Mouse (Mus musculus): ENCODE measurements around the gene Camta1. TPM values are rescaled to one million over a fixed set of nuclear protein-coding genes. Genes with fewer than 3 reads are reported as not detected.
A peak's percentile ranks its signal among the peaks of the same experiment; 100 is the strongest.

Camta1 gene
- polyA plus RNA-seq, 1 experiment from 2014 or later: 115 TPM

DNA sequence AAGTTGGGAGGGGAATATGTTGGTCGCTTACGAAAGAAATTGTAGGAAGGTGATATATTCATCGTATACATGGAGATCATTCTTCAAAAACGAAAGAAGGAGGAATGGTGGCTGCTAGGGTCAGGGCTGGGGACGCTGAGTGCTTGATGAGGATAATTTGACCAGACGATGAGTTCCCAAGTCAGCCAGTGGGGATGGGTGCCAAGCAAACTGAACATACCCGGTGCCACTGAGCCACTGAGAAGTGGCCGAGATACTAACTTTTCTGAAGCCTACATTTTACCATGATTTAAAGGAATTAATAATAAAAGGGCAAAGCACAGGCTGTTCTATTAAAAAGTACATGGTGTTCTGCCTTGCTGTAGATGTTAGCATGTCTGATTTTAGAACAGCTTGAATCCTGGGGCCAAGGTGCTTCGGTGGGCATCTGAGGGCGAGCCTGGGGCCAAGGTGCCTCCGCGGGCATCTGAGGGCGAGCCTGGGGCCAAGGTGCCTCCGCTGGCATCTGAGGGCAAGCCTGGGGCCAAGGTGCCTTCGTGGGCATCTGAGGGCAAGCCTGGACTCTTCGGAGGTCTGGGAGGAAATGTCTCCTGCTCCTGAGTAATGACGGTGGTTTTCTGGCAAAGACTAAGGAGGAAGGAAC is 40.5 kb upstream of the Camta1 start:
- DNase-seq (ENCODE audit: low spot score) (no peak), ATAC-seq (replicated peaks; ENCODE audit: low FRiP score, low read depth) (no peak)
- 76% methylated on average over 17 of the region's 17 CpGs for WGBS
- H3K4me1 ChIP-seq (replicated peaks; ENCODE audit: insufficient read depth, low read length): 0 out of 2 replicates have a peak, but pooled peaks cover 3% of the 10 kb centered on the region
- H3K9ac ChIP-seq (ENCODE audit: low read depth, low read length): no peak overlapping the region
- H3K36me3 ChIP-seq (ENCODE audit: insufficient read depth, low read length): no peaks in the 10 kb centered on the region
- no peak overlapping the region for H3K27ac ChIP-seq
- no peak for TF ChIP-seq CTCF (IDR thresholded peaks at IDR 0.05; ENCODE audit: low read depth)
- no peaks in the 10 kb centered on the region for H3K27me3 ChIP-seq (ENCODE audit: insufficient read depth, low read length)
- no peaks in the 10 kb centered on the region for H3K9me3 ChIP-seq (replicated peaks; ENCODE audit: low read length)
- no peak overlapping the region for H3K4me3 ChIP-seq (replicated peaks; ENCODE audit: low read depth, low read length)
- no peak overlapping the region for H3K4me2 ChIP-seq (ENCODE audit: low read length)

DNA sequence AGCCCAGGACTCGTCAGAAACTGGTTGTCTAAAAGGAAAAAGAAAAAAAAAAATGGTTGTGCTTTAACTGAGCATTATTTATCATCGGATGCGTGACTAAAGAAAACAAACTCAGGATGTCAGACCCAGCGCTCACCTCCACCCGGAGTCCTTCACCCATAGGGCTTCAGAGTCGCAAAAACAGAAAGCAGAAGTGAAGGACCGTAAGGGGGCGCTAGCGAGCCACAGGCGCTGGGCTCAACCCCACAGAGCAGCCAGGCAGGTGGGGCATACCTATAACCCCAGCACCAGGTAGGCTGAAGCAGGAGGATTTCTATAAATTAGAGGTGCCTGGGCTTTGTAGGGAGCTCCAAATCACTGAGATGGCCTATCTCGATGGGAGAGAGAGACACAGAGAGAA is 39.7 kb upstream of the Camta1 start:
- TF ChIP-seq CTCF (IDR thresholded peaks at IDR 0.05; ENCODE audit: low read depth): peak; percentile 37; the same call in 1 of the 2 replicates
- Histone ChIP-seq H3K27me3 (ENCODE audit: insufficient read depth, low read length) (no peaks in the 10 kb centered on the region), H3K4me2 (ENCODE audit: low read length) (no peak overlapping the region), H3K9ac (ENCODE audit: low read depth, low read length) (no peak overlapping the region), H3K27ac (no peak overlapping the region), H3K9me3 (replicated peaks; ENCODE audit: low read length) (no peaks in the 10 kb centered on the region), H3K36me3 (ENCODE audit: insufficient read depth, low read length) (no peaks in the 10 kb centered on the region), H3K4me3 (replicated peaks; ENCODE audit: low read depth, low read length) (no peak overlapping the region), H3K4me1 (replicated peaks; ENCODE audit: insufficient read depth, low read length) (0 out of 2 replicates have a peak, but pooled peaks cover 3% of the 10 kb centered on the region)
- DNase-seq (ENCODE audit: low spot score) (no peak), ATAC-seq (replicated peaks; ENCODE audit: low FRiP score, low read depth) (no peak)
- 59% methylated on average over 11 of the region's 11 CpGs for WGBS

DNA sequence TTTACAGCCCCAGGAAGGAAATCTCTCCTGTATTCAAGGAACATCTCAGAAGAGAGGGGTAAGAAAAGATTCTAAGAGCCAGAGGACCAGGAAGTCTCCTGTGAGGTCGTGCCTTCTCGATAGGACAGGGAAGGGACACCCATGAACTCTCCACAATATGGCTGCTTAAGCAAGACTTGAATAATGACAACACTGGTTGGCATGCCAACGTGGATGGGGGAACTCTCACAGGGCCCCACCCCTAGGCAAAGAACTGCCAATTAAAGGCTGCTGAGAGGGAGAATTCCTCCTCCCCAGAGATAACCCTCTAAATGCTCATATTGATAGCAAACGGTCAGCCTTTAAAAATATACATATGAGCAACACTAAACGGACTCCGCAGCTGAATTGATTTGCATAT is 39.1 kb upstream of the Camta1 start:
- 0 out of 2 replicates have a peak, but pooled peaks cover 3% of the 10 kb centered on the region for H3K4me1 ChIP-seq (replicated peaks; ENCODE audit: insufficient read depth, low read length)
- no peak for DNase-seq (ENCODE audit: low spot score)
- TF ChIP-seq CTCF (IDR thresholded peaks at IDR 0.05; ENCODE audit: low read depth): no peak
- no peak overlapping the region for H3K27ac ChIP-seq
- H3K9ac ChIP-seq (ENCODE audit: low read depth, low read length): no peak overlapping the region
- no peaks in the 10 kb centered on the region for H3K36me3 ChIP-seq (ENCODE audit: insufficient read depth, low read length)
- WGBS: 80% methylated on average over 6 of the region's 6 CpGs
- no peaks in the 10 kb centered on the region for H3K9me3 ChIP-seq (replicated peaks; ENCODE audit: low read length)
- H3K27me3 ChIP-seq (ENCODE audit: insufficient read depth, low read length): no peaks in the 10 kb centered on the region
- H3K4me3 ChIP-seq (replicated peaks; ENCODE audit: low read depth, low read length): no peak overlapping the region
- H3K4me2 ChIP-seq (ENCODE audit: low read length): no peak overlapping the region
- no peak for ATAC-seq (replicated peaks; ENCODE audit: low FRiP score, low read depth)

DNA sequence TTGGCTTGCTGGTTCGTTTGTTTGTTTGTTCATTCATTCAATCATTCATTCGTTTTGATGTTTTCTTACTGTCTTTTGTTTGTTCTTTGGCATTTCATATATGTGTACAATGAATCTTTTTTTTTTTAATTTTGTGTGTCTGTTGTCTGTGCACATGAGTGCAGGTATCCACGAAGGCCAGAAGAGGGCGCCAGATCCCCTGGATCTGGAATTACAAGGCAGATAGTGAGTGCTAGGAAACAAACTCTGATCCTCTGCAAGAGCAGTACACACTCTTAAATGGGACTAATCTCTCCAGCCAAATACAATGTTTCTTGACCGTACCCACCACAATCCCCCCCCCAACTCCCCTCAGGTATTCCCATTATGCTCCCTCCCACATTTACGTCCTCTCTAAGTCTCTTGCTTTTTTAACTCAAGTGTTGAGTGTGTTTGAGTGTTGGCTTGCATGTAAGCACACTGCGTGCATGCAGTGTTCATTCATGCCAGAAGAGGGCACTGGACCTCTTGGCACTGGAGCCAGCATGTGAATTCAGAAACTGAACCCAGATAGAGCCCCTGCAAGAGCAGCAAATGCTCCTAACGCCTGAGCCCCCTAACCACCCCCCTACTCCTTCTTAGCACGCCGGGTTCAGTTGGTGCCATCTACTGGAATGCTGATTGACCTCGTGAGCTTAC is 38.2 kb upstream of the Camta1 start:
- H3K36me3 ChIP-seq (ENCODE audit: insufficient read depth, low read length): no peaks in the 10 kb centered on the region
- WGBS: 80% methylated on average over 11 of the region's 11 CpGs

DNA sequence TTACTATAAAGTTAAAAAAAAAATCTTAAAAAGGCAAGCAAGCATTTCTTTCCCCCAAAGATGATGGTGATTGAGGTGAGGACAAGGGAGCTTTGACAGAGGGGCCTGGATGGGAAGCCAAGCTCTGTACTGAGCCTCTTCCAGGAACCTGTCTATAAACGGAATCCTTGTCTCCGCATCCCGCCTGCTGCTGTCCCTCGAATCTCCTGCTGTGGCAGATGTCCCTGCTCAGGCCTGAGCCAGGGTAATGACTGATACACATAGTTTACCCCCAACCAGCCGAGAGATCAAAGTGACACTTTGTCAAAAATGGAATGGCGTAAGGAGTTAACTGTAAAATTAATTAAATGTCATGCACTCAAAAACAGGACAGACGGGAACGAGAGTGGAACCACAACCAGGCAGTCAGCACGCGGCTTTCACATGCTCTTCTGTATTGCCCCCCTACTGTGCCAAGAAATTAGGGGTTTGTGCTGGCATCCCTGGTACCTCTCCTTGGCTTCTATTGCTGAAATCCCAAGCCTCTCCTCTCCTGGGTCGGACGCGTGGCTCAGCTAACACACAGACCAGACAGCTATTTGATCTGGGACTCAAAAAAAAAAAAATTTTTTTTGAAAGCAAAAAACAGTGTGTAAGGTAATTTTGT is 37.0 kb upstream of the Camta1 start:
- ATAC-seq (replicated peaks; ENCODE audit: low FRiP score, low read depth) (no peak), DNase-seq (ENCODE audit: low spot score) (no peak)
- H3K4me1 ChIP-seq (replicated peaks; ENCODE audit: insufficient read depth, low read length): 0 out of 2 replicates have a peak, but pooled peaks cover 3% of the 10 kb centered on the region
- no peaks in the 10 kb centered on the region for H3K9me3 ChIP-seq (replicated peaks; ENCODE audit: low read length)
- H3K4me3 ChIP-seq (replicated peaks; ENCODE audit: low read depth, low read length): no peak overlapping the region
- no peak overlapping the region for H3K4me2 ChIP-seq (ENCODE audit: low read length)
- 47% methylated on average over 13 of the region's 13 CpGs for WGBS
- no peak overlapping the region for H3K9ac ChIP-seq (ENCODE audit: low read depth, low read length)
- H3K27me3 ChIP-seq (ENCODE audit: insufficient read depth, low read length): no peaks in the 10 kb centered on the region
- TF ChIP-seq CTCF (IDR thresholded peaks at IDR 0.05; ENCODE audit: low read depth): no peak
- no peaks in the 10 kb centered on the region for H3K36me3 ChIP-seq (ENCODE audit: insufficient read depth, low read length)
- no peak overlapping the region for H3K27ac ChIP-seq

More for the DNA sequence above, 38.2 kb upstream of the Camta1 start:
- Histone ChIP-seq H3K4me1 (replicated peaks; ENCODE audit: insufficient read depth, low read length) (0 out of 2 replicates have a peak, but pooled peaks cover 3% of the 10 kb centered on the region), H3K9ac (ENCODE audit: low read depth, low read length) (no peak overlapping the region), H3K4me2 (ENCODE audit: low read length) (no peak overlapping the region), H3K4me3 (replicated peaks; ENCODE audit: low read depth, low read length) (no peak overlapping the region), H3K27me3 (ENCODE audit: insufficient read depth, low read length) (no peaks in the 10 kb centered on the region), H3K9me3 (replicated peaks; ENCODE audit: low read length) (no peaks in the 10 kb centered on the region), H3K27ac (no peak overlapping the region)
- DNase-seq (ENCODE audit: low spot score) (no peak), ATAC-seq (replicated peaks; ENCODE audit: low FRiP score, low read depth) (no peak)
- TF ChIP-seq CTCF (IDR thresholded peaks at IDR 0.05; ENCODE audit: low read depth): peak; percentile 41; the same call in 1 of the 2 replicates

DNA sequence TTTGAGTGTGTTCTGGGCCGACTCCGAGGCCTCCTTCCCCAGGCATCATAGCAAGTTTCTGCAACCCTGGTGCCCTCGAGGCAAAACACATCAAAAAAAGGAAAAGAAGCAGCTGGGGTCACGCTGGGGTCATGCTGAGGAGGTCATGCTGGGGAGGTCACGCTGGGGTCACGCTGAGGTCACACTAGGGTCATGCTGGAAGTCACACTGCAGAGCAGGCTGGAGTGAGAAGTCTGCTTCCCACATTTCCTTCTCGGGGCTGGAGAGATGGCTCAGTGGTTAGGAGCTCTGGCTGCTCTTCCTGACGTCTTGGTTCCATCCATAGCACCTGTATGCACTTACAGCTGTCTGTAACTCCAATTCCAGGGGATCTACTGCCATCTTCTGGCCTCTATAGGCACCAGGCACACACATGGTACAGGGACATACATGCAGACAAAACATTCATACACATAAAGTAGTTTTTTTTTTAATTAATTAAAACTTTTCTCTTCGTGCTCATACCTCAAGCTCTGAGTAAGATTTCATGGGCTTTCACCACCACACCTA is 35.5 kb upstream of the Camta1 start:
- Histone ChIP-seq H3K4me1 (replicated peaks; ENCODE audit: insufficient read depth, low read length) (no peaks in the 10 kb centered on the region), H3K4me3 (replicated peaks; ENCODE audit: low read depth, low read length) (no peak overlapping the region), H3K9ac (ENCODE audit: low read depth, low read length) (no peak overlapping the region), H3K9me3 (replicated peaks; ENCODE audit: low read length) (no peaks in the 10 kb centered on the region), H3K4me2 (ENCODE audit: low read length) (no peak overlapping the region), H3K36me3 (ENCODE audit: insufficient read depth, low read length) (no peaks in the 10 kb centered on the region), H3K27ac (no peak overlapping the region), H3K27me3 (ENCODE audit: insufficient read depth, low read length) (no peaks in the 10 kb centered on the region)
- no peak for ATAC-seq (replicated peaks; ENCODE audit: low FRiP score, low read depth)
- no peak for DNase-seq (ENCODE audit: low spot score)
- 72% methylated on average over 9 of the region's 9 CpGs for WGBS
- peak; percentile 30; the same call in 1 of the 2 replicates for TF ChIP-seq CTCF (IDR thresholded peaks at IDR 0.05; ENCODE audit: low read depth)
